Mouse (Mus musculus) layer of hippocampus, postnatal 14 days (tissue): ENCODE measurements around the gene Rest. TPM values are rescaled to one million over a fixed set of nuclear protein-coding genes. Genes with fewer than 3 reads are reported as not detected.
A peak's percentile ranks its signal among the peaks of the same experiment; 100 is the strongest.

Experiments used
- DNase-seq, 2 experiments: peaks; one replicate each; pipeline ENCODE4 v3.0.0; 2021 to 2022; ENCODE audit warnings: low spot score in 2 of 2, mixed read lengths in 1 of 2
- microRNA-seq, 2 experiments: library from miRNA; unstranded; fragments of <30 nt; microRNA quantifications; one replicate each; pipeline ENCODE4 v1.2.0; 2021
- total RNA-seq, 2 experiments: library from RNA; stranded (reverse); gene quantifications; 2 replicates each; pipeline ENCODE4 v1.2.3; 2021

Gene Rest
- total RNA-seq, 2 experiments from 2014 or later = 5.2 to 5.5 TPM

DNA sequence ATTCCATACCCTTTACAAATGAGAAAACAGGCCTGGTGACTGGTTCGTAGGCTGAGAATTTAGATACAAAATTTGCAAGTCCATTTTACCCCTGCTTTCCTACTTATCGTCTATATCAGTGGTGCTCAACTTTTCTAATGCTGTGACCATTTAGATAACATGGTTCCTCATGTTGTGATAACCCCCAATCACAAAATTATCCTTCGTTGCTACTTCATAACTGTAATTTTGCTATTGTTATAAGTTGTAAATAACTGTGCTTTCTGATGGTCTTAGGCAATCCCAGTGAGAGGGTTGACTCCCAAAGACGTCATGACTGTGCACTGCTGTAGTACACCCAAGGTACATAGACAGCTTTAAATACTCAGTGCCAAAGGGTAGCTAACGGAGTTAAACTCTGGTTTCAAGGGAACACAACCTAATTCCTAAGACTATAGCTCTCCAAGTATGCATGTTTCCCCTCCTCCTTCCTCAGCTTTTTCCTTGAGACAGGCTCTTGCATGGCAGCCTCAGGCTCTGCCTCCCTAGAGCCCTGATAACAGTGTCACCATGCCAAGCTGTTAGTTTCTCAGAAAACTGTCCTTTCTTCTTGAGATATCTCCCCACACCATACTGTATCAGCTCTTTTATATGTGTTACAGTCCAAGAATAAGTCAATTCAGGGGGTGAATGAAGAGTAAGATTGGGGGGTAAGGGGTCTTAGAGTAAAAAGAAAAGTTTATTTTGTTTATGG is 42.7 kb downstream of the Rest start:
- no peak for DNase-seq

DNA sequence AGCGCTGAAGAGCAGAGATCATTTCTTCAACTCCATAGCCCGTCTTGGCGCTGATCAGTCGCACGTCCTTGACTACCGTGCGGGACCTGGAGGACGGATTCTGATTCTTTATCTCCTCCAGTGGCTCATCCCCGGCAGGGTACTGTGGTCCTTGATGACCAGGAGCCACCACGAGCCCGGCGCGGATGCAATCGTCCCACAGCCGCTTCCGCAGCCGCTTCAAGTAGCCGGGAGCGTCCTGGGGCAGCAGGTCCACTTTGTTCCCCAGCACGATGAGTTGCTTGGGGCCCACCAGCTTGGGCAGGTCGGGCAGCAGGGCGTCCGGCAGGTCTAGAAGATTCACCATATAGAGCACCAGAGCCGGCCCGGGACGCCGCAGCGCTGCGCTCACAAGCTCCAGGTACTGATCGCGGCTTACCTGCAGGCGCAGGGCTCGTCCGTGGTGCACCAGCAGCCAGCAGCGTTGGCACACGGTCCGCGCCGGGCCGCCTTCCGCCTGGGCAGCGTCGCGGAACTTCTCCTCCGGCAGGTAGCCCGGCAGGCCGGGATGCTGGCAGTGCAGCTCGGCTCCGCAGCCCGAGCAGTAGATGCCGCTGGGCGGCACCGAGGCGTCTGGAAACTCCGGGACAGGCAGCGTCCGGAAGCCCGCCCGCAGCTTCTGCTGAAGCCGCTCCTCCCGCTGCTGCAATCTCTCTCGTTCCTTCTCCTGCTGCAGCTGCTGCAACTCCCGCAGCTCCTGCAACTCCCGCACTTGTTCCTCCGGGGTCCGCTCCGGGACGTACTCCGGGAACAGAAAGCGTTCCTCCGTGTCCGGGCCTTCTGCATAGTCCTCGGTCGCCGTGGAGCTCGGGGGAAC is 44.0 kb downstream of the Rest start:
- no peak for DNase-seq

DNA sequence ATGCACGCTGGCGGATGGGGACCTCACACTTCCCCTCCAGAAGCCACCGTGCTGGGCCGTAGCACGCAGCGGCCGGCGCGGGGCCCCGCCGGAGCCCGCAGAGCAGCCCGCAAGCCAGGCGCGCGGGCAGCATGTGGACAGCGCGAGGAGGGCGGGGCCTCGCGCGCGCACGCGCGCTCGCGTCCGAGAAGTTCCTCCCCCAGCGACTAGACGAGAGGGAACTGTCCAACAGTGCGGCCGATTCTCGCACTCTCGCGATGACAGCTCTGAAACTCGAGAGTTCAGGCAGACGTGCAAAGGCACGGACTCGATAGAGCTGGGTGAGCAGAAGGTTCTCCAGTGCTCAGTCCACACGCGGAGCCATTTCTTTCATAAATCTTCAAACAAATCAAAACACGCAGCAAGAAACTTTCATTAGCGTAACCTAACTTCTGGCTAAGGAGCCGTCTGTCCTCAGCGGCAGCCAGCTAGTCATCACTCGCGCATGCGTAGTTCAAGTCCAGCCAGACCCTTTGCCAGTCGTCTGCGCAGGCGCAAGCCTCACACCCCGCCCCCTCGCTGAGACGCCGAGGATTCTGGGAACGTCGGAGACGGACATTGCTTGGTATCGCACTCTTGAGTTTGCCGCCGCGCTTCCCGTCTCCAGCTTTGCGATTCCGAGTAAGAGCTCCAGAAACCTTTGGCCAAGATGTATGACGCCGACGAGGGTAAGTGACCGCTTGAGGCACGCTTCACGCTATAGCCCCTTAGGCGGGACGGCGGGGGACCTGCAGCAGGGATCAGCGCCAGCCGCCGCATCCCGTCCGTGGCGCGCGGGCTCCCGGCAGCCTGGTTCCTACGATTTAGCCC is 44.9 kb downstream of the Rest start, which contains the start of the genes Noa1 and Polr2b:
Noa1 (minus strand) TSS at position 161 of the 849 bp plus-strand sequence.
Polr2b (plus strand) TSS at position 224 of the 849 bp plus-strand sequence.
- DNase-seq = peak; percentile 100

DNA sequence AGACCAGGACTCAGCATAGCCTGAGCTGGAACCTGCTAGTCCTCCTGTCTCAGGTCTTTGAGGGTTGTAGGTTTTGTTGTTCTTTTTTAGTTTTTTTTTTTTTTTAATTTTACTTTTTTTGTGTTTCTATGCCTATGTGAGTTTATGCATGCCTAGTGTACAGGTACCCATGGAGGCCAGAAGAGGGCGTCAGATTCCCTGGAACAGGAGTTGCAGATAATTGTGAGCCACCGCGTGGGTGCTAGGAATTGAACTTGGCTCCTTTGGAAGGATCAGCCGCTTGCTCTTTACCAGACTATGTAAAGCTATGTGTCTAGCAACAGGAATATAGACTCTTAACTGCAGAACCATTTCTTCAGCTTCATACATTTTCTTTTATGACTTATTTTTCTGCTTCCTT is 48.9 kb downstream of the Rest start:
- DNase-seq = no peak

DNA sequence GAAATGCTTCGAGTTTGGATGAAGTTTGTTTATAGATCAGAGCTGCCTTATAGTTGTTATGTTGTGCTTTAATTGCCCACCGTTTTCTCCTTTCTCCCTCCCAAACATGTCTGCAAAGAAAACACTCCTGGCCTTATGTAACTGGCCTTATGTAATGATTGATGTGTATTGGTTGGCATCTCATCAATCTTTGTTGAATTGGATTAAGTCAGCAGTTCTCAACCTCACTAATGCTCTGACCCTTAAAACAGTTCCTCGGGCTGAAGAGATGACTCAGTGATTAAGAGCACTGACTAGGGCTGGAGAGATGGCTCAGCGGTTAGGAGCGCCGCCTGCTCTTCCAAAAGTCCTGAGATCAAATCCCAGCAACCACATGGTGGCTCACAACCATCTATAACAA is 49.7 kb downstream of the Rest start:
- DNase-seq = no peak

DNA sequence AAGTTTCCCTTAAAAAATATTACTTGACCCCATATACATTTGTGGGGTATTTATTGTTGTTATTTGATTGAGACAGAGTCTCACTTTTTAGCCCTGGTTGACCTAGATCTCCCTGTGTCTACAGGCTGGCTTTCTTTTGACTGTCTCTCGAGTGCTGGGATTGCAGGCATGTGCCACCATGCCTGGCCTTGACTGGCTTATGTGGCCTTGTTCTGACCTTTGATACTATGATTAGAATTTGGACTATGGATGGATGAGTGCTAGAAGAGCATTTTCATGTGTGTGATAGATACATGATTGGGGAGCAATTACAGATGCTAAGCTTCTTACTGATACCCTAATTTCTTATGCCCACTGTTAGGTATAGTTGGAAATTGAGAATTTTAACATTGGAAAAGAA is 59.6 kb downstream of the Rest start:
- DNase-seq = no peak

DNA sequence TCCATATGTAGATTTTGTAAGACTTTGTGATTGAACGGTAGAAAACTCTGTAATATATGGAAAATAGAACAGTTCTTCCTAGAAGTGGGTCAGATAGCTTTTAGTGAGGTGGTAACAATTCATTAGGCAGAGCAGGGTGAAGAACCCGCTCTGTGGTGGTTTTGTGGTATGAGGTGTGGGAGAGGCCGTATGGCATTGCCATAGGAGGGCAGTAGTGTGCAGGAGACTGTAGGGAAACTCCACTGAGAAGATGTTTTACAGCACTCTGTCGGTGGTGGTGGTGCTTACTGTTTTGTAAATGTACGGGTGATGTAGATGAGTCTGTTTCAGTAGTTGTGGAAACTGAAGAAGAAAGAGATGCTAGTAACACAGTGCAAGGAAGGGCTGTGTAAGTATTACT is 64.9 kb downstream of the Rest start:
- DNase-seq = no peak

Small RNA genes within 50 kb of the gene (microRNA-seq; reads per million reads assigned to microRNA genes)
- 0 reads per million in 2 experiments for gene Mir5098

Other genes with a start within 250 kb of the Rest start
- gene Thegl, start 249.5 kb upstream of the Rest start, total RNA-seq = 1 to 10 TPM; 1.3 to 1.4 TPM
- 10 to 100 TPM; 64.5 to 92.8 TPM for gene Hopx, start 150.4 kb upstream of the Rest start, total RNA-seq
- gene Spink2, start 54.0 kb upstream of the Rest start, total RNA-seq = not detected
- 10 to 100 TPM; 24.2 to 24.8 TPM for gene Noa1, start 44.6 kb downstream of the Rest start, total RNA-seq
- 10 to 100 TPM; 48.1 to 48.7 TPM for gene Polr2b, start 44.7 kb downstream of the Rest start, total RNA-seq
- gene Igfbp7, start 142.6 kb downstream of the Rest start, total RNA-seq = 10 to 100 TPM; 49.6 to 64.6 TPM